Mouse (Mus musculus): ENCODE data around the gene Creb5.

DNA sequence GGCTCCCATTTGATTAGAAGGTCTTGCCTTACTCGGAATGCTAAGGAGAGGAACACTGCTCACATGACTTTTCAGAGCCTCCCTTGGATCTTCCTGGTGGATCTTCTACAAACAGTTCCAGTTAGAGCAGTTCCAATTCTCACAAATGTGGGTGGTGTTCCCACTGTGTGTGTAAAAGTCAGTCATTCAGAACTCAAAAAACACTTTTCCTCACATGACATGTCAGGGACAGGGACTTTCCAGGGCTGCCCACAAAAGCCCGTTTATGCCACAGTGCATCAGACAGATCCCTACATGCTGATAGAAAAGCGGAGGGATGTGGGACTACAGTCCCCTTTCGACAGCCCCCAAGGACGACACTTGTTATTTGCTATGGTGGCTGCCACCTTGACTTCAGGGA is 339.0 kb downstream of the Creb5 start:
- TF ChIP-seq CTCF (IDR thresholded peaks at IDR 0.05; ENCODE audit: low read depth) (no peak), EP300 (IDR thresholded peaks at IDR 0.05; ENCODE audit: low read depth) (no peak)
